Mouse (Mus musculus): Measurements from ENCODE around the gene Fam19a1. TPM values are rescaled to one million over a fixed set of nuclear protein-coding genes. Genes with fewer than 3 reads are reported as not detected.

Gene Fam19a1
- 1.1 and 1.7 TPM in 2 replicates for polyA plus RNA-seq (2014; fragmentation: Nextera tagmentation; extraction: Ambion mirVana)

- Histone ChIP-seq H3K4me2 (no peak within 1 kb of the TSS), H3K4me3 (ENCODE audit: low read depth, low read length) (no peak within 1 kb of the TSS), H3K9me3 (ENCODE audit: control insufficient read depth, low read length) (no peaks in the 10 kb centered on the region), H3K4me1 (ENCODE audit: control insufficient read depth, insufficient read depth, low read length) (peaks cover 3% of the 10 kb centered on the region), H3K27ac (ENCODE audit: low read depth, low read length) (no peak within 1 kb of the TSS), H3K27me3 (ENCODE audit: control insufficient read depth, insufficient read depth, low read length) (no peaks in the 10 kb centered on the region), H3K36me3 (ENCODE audit: control insufficient read depth, insufficient read depth, low read length) (no peaks in the 10 kb centered on the region), H3K9ac (ENCODE audit: low read length) (no peak within 1 kb of the TSS)
- no peak for DNase-seq (ENCODE audit: low spot score, missing footprints)
- no peak for ATAC-seq (ENCODE audit: low FRiP score)
- 43% methylated on average over 6 of the region's 6 CpGs for WGBS
These were observed at the start of gene Fam19a1 for GRCm38 (mm10) chr6:96112854-96113253. Fam19a1 (plus strand) TSS chr6:96113154.

- H3K9ac ChIP-seq (ENCODE audit: low read length): no peak overlapping the region
- no peaks in the 10 kb centered on the region for H3K27me3 ChIP-seq (ENCODE audit: control insufficient read depth, insufficient read depth, low read length)
- no peaks in the 10 kb centered on the region for H3K9me3 ChIP-seq (ENCODE audit: control insufficient read depth, low read length)
- DNase-seq (ENCODE audit: low spot score, missing footprints): no peak
- WGBS: 89% methylated on average over 4 of the region's 4 CpGs
- H3K4me2 ChIP-seq: no peak overlapping the region
- H3K4me1 ChIP-seq (ENCODE audit: control insufficient read depth, insufficient read depth, low read length): no peaks in the 10 kb centered on the region
- ATAC-seq (ENCODE audit: low FRiP score): no peak
- H3K27ac ChIP-seq (ENCODE audit: low read depth, low read length): no peak overlapping the region
- H3K4me3 ChIP-seq (ENCODE audit: low read depth, low read length): no peak overlapping the region
- H3K36me3 ChIP-seq (ENCODE audit: control insufficient read depth, insufficient read depth, low read length): no peaks in the 10 kb centered on the region
These were observed 41.9 kb upstream of the Fam19a1 start for GRCm38 (mm10) chr6:96071080-96071479.

- no peaks in the 10 kb centered on the region for H3K36me3 ChIP-seq (ENCODE audit: control insufficient read depth, insufficient read depth, low read length)
- no peak overlapping the region for H3K4me2 ChIP-seq
- H3K27ac ChIP-seq (ENCODE audit: low read depth, low read length): no peak overlapping the region
- H3K4me1 ChIP-seq (ENCODE audit: control insufficient read depth, insufficient read depth, low read length): no peaks in the 10 kb centered on the region
- no peak overlapping the region for H3K9ac ChIP-seq (ENCODE audit: low read length)
- no peaks in the 10 kb centered on the region for H3K27me3 ChIP-seq (ENCODE audit: control insufficient read depth, insufficient read depth, low read length)
- DNase-seq (ENCODE audit: low spot score, missing footprints): no peak
- no peaks in the 10 kb centered on the region for H3K9me3 ChIP-seq (ENCODE audit: control insufficient read depth, low read length)
- no peak overlapping the region for H3K4me3 ChIP-seq (ENCODE audit: low read depth, low read length)
- no peak for ATAC-seq (ENCODE audit: low FRiP score)
These were observed 41.4 kb upstream of the Fam19a1 start for GRCm38 (mm10) chr6:96071567-96071966.

- DNase-seq (ENCODE audit: low spot score, missing footprints) (no peak), ATAC-seq (ENCODE audit: low FRiP score) (no peak)
- H3K27ac ChIP-seq (ENCODE audit: low read depth, low read length): no peak overlapping the region
- H3K4me3 ChIP-seq (ENCODE audit: low read depth, low read length): no peak overlapping the region
- no peaks in the 10 kb centered on the region for H3K27me3 ChIP-seq (ENCODE audit: control insufficient read depth, insufficient read depth, low read length)
- no peak overlapping the region for H3K4me2 ChIP-seq
- no peaks in the 10 kb centered on the region for H3K4me1 ChIP-seq (ENCODE audit: control insufficient read depth, insufficient read depth, low read length)
- WGBS: 89% methylated on average over 6 of the region's 6 CpGs
- H3K9ac ChIP-seq (ENCODE audit: low read length): no peak overlapping the region
- H3K9me3 ChIP-seq (ENCODE audit: control insufficient read depth, low read length): no peaks in the 10 kb centered on the region
- no peaks in the 10 kb centered on the region for H3K36me3 ChIP-seq (ENCODE audit: control insufficient read depth, insufficient read depth, low read length)
These were observed 23.0 kb upstream of the Fam19a1 start for GRCm38 (mm10) chr6:96089961-96090360.

GRCm38 (mm10) chr6:96093716-96094115, 19.2 kb upstream of the Fam19a1 start:
- no peak for ATAC-seq (ENCODE audit: low FRiP score)
- no peak for DNase-seq (ENCODE audit: low spot score, missing footprints)
- Histone ChIP-seq H3K4me3 (ENCODE audit: low read depth, low read length) (no peak overlapping the region), H3K27ac (ENCODE audit: low read depth, low read length) (no peak overlapping the region), H3K36me3 (ENCODE audit: control insufficient read depth, insufficient read depth, low read length) (no peaks in the 10 kb centered on the region), H3K9ac (ENCODE audit: low read length) (no peak overlapping the region), H3K9me3 (ENCODE audit: control insufficient read depth, low read length) (no peaks in the 10 kb centered on the region), H3K27me3 (ENCODE audit: control insufficient read depth, insufficient read depth, low read length) (no peaks in the 10 kb centered on the region), H3K4me1 (ENCODE audit: control insufficient read depth, insufficient read depth, low read length) (no peaks in the 10 kb centered on the region), H3K4me2 (no peak overlapping the region)
- 79% methylated on average over 1 of the region's 1 CpGs for WGBS

GRCm38 (mm10) chr6:96098225-96098624, 14.7 kb upstream of the Fam19a1 start:
- Histone ChIP-seq H3K27me3 (ENCODE audit: control insufficient read depth, insufficient read depth, low read length) (no peaks in the 10 kb centered on the region), H3K9me3 (ENCODE audit: control insufficient read depth, low read length) (no peaks in the 10 kb centered on the region), H3K4me1 (ENCODE audit: control insufficient read depth, insufficient read depth, low read length) (no peaks in the 10 kb centered on the region), H3K36me3 (ENCODE audit: control insufficient read depth, insufficient read depth, low read length) (no peaks in the 10 kb centered on the region), H3K9ac (ENCODE audit: low read length) (no peak overlapping the region), H3K27ac (ENCODE audit: low read depth, low read length) (no peak overlapping the region), H3K4me2 (no peak overlapping the region), H3K4me3 (ENCODE audit: low read depth, low read length) (no peak overlapping the region)
- ATAC-seq (ENCODE audit: low FRiP score) (no peak), DNase-seq (ENCODE audit: low spot score, missing footprints) (no peak)
- WGBS: 85% methylated on average over 6 of the region's 6 CpGs

GRCm38 (mm10) chr6:96111656-96112055, 1.3 kb upstream of the Fam19a1 start:
- 81% methylated on average over 1 of the region's 1 CpGs for WGBS
- no peak for ATAC-seq (ENCODE audit: low FRiP score)

GRCm38 (mm10) chr6:96114151-96114550, 1.2 kb downstream of the Fam19a1 start:
- Histone ChIP-seq H3K4me3 (ENCODE audit: low read depth, low read length) (no peak overlapping the region), H3K4me1 (ENCODE audit: control insufficient read depth, insufficient read depth, low read length) (peaks cover 3% of the 10 kb centered on the region), H3K9me3 (ENCODE audit: control insufficient read depth, low read length) (no peaks in the 10 kb centered on the region), H3K27ac (ENCODE audit: low read depth, low read length) (no peak overlapping the region), H3K9ac (ENCODE audit: low read length) (no peak overlapping the region), H3K27me3 (ENCODE audit: control insufficient read depth, insufficient read depth, low read length) (no peaks in the 10 kb centered on the region), H3K36me3 (ENCODE audit: control insufficient read depth, insufficient read depth, low read length) (no peaks in the 10 kb centered on the region), H3K4me2 (no peak overlapping the region)
- WGBS: 21% methylated on average over 1 of the region's 1 CpGs
- ATAC-seq (ENCODE audit: low FRiP score) (no peak), DNase-seq (ENCODE audit: low spot score, missing footprints) (no peak)

More at GRCm38 (mm10) chr6:96111656-96112055, 1.3 kb upstream of the Fam19a1 start:
- no peak overlapping the region for H3K4me2 ChIP-seq
- H3K27me3 ChIP-seq (ENCODE audit: control insufficient read depth, insufficient read depth, low read length): no peaks in the 10 kb centered on the region
- no peak overlapping the region for H3K9ac ChIP-seq (ENCODE audit: low read length)
- H3K9me3 ChIP-seq (ENCODE audit: control insufficient read depth, low read length): no peaks in the 10 kb centered on the region
- DNase-seq (ENCODE audit: low spot score, missing footprints): no peak
- no peak overlapping the region for H3K27ac ChIP-seq (ENCODE audit: low read depth, low read length)
- H3K36me3 ChIP-seq (ENCODE audit: control insufficient read depth, insufficient read depth, low read length): no peaks in the 10 kb centered on the region
- H3K4me1 ChIP-seq (ENCODE audit: control insufficient read depth, insufficient read depth, low read length): no peaks in the 10 kb centered on the region; the same call in 1 of the 2 replicates
- H3K4me3 ChIP-seq (ENCODE audit: low read depth, low read length): no peak overlapping the region

GRCm38 (mm10) chr6:96116148-96116533, 3.2 kb downstream of the Fam19a1 start:
- WGBS: 13% methylated on average over 6 of the region's 6 CpGs
- Histone ChIP-seq H3K9ac (ENCODE audit: low read length) (peak overlapping the region; percentile 69), H3K4me2 (peak overlapping the region; percentile 59), H3K4me3 (ENCODE audit: low read depth, low read length) (peak overlapping the region; percentile 37), H3K36me3 (ENCODE audit: control insufficient read depth, insufficient read depth, low read length) (no peaks in the 10 kb centered on the region), H3K27ac (ENCODE audit: low read depth, low read length) (no peak overlapping the region), H3K4me1 (ENCODE audit: control insufficient read depth, insufficient read depth, low read length) (peaks cover 3% of the 10 kb centered on the region), H3K27me3 (ENCODE audit: control insufficient read depth, insufficient read depth, low read length) (no peaks in the 10 kb centered on the region), H3K9me3 (ENCODE audit: control insufficient read depth, low read length) (no peaks in the 10 kb centered on the region)
- ATAC-seq (ENCODE audit: low FRiP score): no peak; the same call in 1 of the 2 replicates
- peak; percentile 93 for DNase-seq (ENCODE audit: low spot score, missing footprints)
